Comparison of ENCODE assay signal across 8 mouse cellular contexts in genomic region chr1:151345863-151346195, GRCm38 (mm10). TPM values are rescaled to one million over a fixed set of nuclear protein-coding genes. Genes with fewer than 3 reads are reported as not detected.
DNase-seq lines count a peak whose midpoint lies in the region; ATAC-seq lines count a peak whose summit lies in the region.

No protein-coding gene starts in this region.

- peak overlapping the region; percentile 48 for H3K27ac ChIP-seq in lung, embryonic 16.5 days (ENCODE audit: low read length)
- no peak overlapping the region for H3K27ac ChIP-seq in embryonic facial prominence, embryonic 11.5 days (replicated peaks; ENCODE audit: low read depth, low read length)
- H3K27ac ChIP-seq in intestine, embryonic 15.5 days: no peak overlapping the region
- no peak overlapping the region for H3K27ac ChIP-seq in neural tube, embryonic 14.5 days (ENCODE audit: low read depth, low read length)

- no peak for ATAC-seq in lung, embryonic 16.5 days (ENCODE audit: low read depth)
- ATAC-seq in embryonic facial prominence, embryonic 11.5 days (replicated peaks; ENCODE audit: insufficient number of reproducible peaks, low FRiP score, low TSS enrichment, low read depth): no peak
- no peak for ATAC-seq in intestine, embryonic 15.5 days
- ATAC-seq in neural tube, embryonic 14.5 days (ENCODE audit: low read depth): no peak

- peak overlapping the region; percentile 89 for H3K9ac ChIP-seq in lung, embryonic 16.5 days (ENCODE audit: low read length)
- H3K9ac ChIP-seq in embryonic facial prominence, embryonic 11.5 days (replicated peaks; ENCODE audit: low read length): peak overlapping the region; percentile 82
- peak overlapping the region; percentile 82 for H3K9ac ChIP-seq in intestine, embryonic 15.5 days
- H3K9ac ChIP-seq in neural tube, embryonic 14.5 days (replicated peaks; ENCODE audit: low read depth, low read length): peak overlapping the region; percentile 98; the same call in 1 of the 2 replicates

- peak overlapping the region; percentile 93 for H3K4me3 ChIP-seq in lung, embryonic 16.5 days (ENCODE audit: low read length)
- peak overlapping the region; percentile 81 for H3K4me3 ChIP-seq in embryonic facial prominence, embryonic 11.5 days (ENCODE audit: low read depth, low read length)
- H3K4me3 ChIP-seq in intestine, embryonic 15.5 days (replicated peaks): peak overlapping the region; percentile 82
- peak overlapping the region; percentile 86 for H3K4me3 ChIP-seq in neural tube, embryonic 14.5 days (ENCODE audit: low read depth, low read length)

- H3K36me3 ChIP-seq in lung, embryonic 16.5 days (ENCODE audit: control insufficient read depth, insufficient read depth, low read length): 0 out of 2 replicates have a peak, but pooled peaks cover 7% of the 10 kb centered on the region
- no peaks in the 10 kb centered on the region for H3K36me3 ChIP-seq in embryonic facial prominence, embryonic 11.5 days (replicated peaks; ENCODE audit: control insufficient read depth, insufficient read depth, low read depth, low read length)
- no peaks in the 10 kb centered on the region for H3K36me3 ChIP-seq in intestine, embryonic 15.5 days
- H3K36me3 ChIP-seq in neural tube, embryonic 14.5 days (ENCODE audit: control insufficient read depth, insufficient read depth, low read length): no peaks in the 10 kb centered on the region

- no peak for DNase-seq in lung, postnatal 4 days
- DNase-seq in embryonic facial prominence, embryonic 11.5 days (ENCODE audit: low spot score): no peak
- no peak for DNase-seq in layer of hippocampus, postnatal 10 days (ENCODE audit: low spot score in 2 of 2)
- no peak for DNase-seq in ovary, adult 18-20 months (ENCODE audit: low spot score)
- DNase-seq in kidney, adult 9 months: no peak

- peak overlapping the region; percentile 79 for H3K4me2 ChIP-seq in lung, embryonic 16.5 days (ENCODE audit: low read depth, low read length)
- H3K4me2 ChIP-seq in embryonic facial prominence, embryonic 11.5 days (ENCODE audit: low read depth, low read length): peak overlapping the region; percentile 60
- H3K4me2 ChIP-seq in intestine, embryonic 15.5 days (replicated peaks): peak overlapping the region; percentile 71
- H3K4me2 ChIP-seq in neural tube, embryonic 14.5 days (ENCODE audit: low read depth, low read length): peak overlapping the region; percentile 67

- no peaks in the 10 kb centered on the region for H3K27me3 ChIP-seq in lung, embryonic 16.5 days (ENCODE audit: control insufficient read depth, insufficient read depth, low read depth, low read length)
- H3K27me3 ChIP-seq in embryonic facial prominence, embryonic 11.5 days (ENCODE audit: control insufficient read depth, insufficient read depth, low read length): no peaks in the 10 kb centered on the region
- no peaks in the 10 kb centered on the region for H3K27me3 ChIP-seq in intestine, embryonic 15.5 days (replicated peaks)
- H3K27me3 ChIP-seq in neural tube, embryonic 14.5 days (ENCODE audit: control insufficient read depth, insufficient read depth, low read length): no peaks in the 10 kb centered on the region

- H3K4me1 ChIP-seq in lung, embryonic 16.5 days (replicated peaks; ENCODE audit: control insufficient read depth, insufficient read depth, low read length): peaks cover 34% of the 10 kb centered on the region
- H3K4me1 ChIP-seq in embryonic facial prominence, embryonic 11.5 days (ENCODE audit: control insufficient read depth, insufficient read depth, low read length): no peaks in the 10 kb centered on the region
- H3K4me1 ChIP-seq in intestine, embryonic 15.5 days (replicated peaks): peaks cover 8% of the 10 kb centered on the region; the same call in 1 of the 2 replicates
- H3K4me1 ChIP-seq in neural tube, embryonic 14.5 days (ENCODE audit: control insufficient read depth, insufficient read depth, low read length): peaks cover 25% of the 10 kb centered on the region

- no peaks in the 10 kb centered on the region for H3K9me3 ChIP-seq in lung, embryonic 16.5 days (ENCODE audit: control insufficient read depth, low read length)
- H3K9me3 ChIP-seq in embryonic facial prominence, embryonic 11.5 days (replicated peaks; ENCODE audit: control insufficient read depth, low read length): no peaks in the 10 kb centered on the region
- no peaks in the 10 kb centered on the region for H3K9me3 ChIP-seq in intestine, embryonic 15.5 days
- H3K9me3 ChIP-seq in neural tube, embryonic 14.5 days (ENCODE audit: control insufficient read depth, low read length): no peaks in the 10 kb centered on the region

RNA-seq across cellular contexts. Expression of gene Ivns1abp, which starts 1.6 kb away (rescaled TPM):
- polyA plus RNA-seq in lung, embryonic 16.5 days (2015; fragmentation: Nextera tagmentation; extraction: Ambion mirVana): 212 and 230 TPM in 2 replicates
- 432 and 470 TPM in 2 replicates for polyA plus RNA-seq in embryonic facial prominence, embryonic 11.5 days (2014; fragmentation: Nextera tagmentation; extraction: Ambion mirVana)
- polyA plus RNA-seq in intestine, embryonic 15.5 days (2015; fragmentation: Nextera tagmentation; extraction: Ambion mirVana): 313 and 339 TPM in 2 replicates
- 220 and 279 TPM in 2 replicates for polyA plus RNA-seq in neural tube, embryonic 14.5 days (2014; fragmentation: Nextera tagmentation; extraction: Ambion mirVana)
- 100 to 1,000 TPM; 115 to 126 TPM for total RNA-seq in layer of hippocampus, postnatal 10 days (2021)
